Mouse (Mus musculus) heart, adult 2 months (tissue): ENCODE measurements around the gene Fbxo34.

Experiments used
- CTCF ChIP-seq: fragments of 200-600 bp; IDR thresholded peaks from 2 replicates; pipeline ENCODE4 v1.8.1; 2022; ENCODE audit warnings: antibody characterized with exemption, mild to moderate bottlenecking, moderate library complexity
- POLR2A ChIP-seq: fragments of 200-500 bp; IDR thresholded peaks from 2 replicates; pipeline ENCODE4 v1.6.1; 2011; ENCODE audit warnings: mild to moderate bottlenecking, low read depth, low read length, control low read depth; ENCODE audit not compliant: insufficient read depth

DNA sequence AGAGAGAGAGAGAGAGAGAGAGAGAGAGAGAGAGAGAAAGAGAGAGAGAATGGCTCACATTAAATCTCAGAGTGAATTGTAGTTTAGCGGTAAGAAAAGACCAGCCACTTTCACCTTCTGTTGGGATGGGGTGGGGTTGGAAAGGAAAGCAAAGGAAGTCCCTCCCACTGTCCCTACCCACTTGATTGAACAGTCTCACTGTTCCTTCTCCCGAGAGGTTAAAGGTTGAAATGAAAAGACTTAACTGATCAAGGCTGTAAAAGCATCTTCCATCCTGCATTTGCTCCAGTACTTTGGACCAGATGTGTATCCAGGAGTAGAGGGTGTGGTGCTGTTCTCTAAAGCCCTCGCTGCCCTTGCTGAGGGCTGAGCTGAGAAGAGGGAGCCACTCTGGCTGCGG is 126.5 kb downstream of the Fbxo34 start:
- no peak for TF ChIP-seq CTCF
- no peak for TF ChIP-seq POLR2A
